Mouse (Mus musculus): ENCODE results near the gene 1700020D05Rik. TPM values are rescaled to one million over a fixed set of nuclear protein-coding genes. Genes with fewer than 3 reads are reported as not detected.

1700020D05Rik gene
- polyA plus RNA-seq (2012; rRNA removed): 0.14 TPM in 1 of 2 replicates, not detected in the other

GRCm38 (mm10) chr19:5503687-5504086 is at the start of gene 1700020D05Rik:
Gene 1700020D05Rik (minus strand): TSS chr19:5503787.

GRCm38 (mm10) chr19:5510031-5511026 is 6.7 kb upstream of the 1700020D05Rik start, which contains the start of gene Snx32:
Gene Snx32 (minus strand): TSS chr19:5510538.

GRCm38 (mm10) chr19:5490313-5490897 is 13.2 kb downstream of the 1700020D05Rik start, which contains the start of gene Cfl1:
Gene Cfl1 (plus strand): TSS chr19:5490455.

GRCm38 (mm10) chr19:5487768-5488550 is 15.6 kb downstream of the 1700020D05Rik start, which contains the start of gene Mus81:
Gene Mus81 (minus strand): TSS chr19:5488402.

GRCm38 (mm10) chr19:5473720-5474119 is 29.9 kb downstream of the 1700020D05Rik start, which contains the start of gene Efemp2:
Gene Efemp2 (plus strand): TSS chr19:5473954.

GRCm38 (mm10) chr19:5468374-5468773 is 35.2 kb downstream of the 1700020D05Rik start, which contains the start of gene Ctsw:
Gene Ctsw (minus strand): TSS chr19:5468507.

GRCm38 (mm10) chr19:5460465-5460911 is 43.1 kb downstream of the 1700020D05Rik start, which contains the start of gene Fibp:
Gene Fibp (plus strand): TSS chr19:5460615.

GRCm38 (mm10) chr19:5457746-5458442 is 45.7 kb downstream of the 1700020D05Rik start, which contains the start of gene Ccdc85b:
Gene Ccdc85b (minus strand): TSS chr19:5457894.

Other genes with a start within 250 kb of the 1700020D05Rik start
- gene Pacs1, start 230.7 kb downstream of the 1700020D05Rik start, polyA plus RNA-seq (2012; rRNA removed): 8.3 and 8.5 TPM in 2 replicates
- 56.0 and 68.1 TPM in 2 replicates for gene Sf3b2, start 208.3 kb downstream of the 1700020D05Rik start, polyA plus RNA-seq (2012; rRNA removed)
- gene Gal3st3, start 205.5 kb downstream of the 1700020D05Rik start, polyA plus RNA-seq (2012; rRNA removed): 0.16 and 0.17 TPM in 2 replicates
- gene Catsper1, start 168.0 kb downstream of the 1700020D05Rik start, polyA plus RNA-seq (2012; rRNA removed): not detected in 2 replicates
- 375 and 786 TPM in 2 replicates for gene Cst6, start 154.2 kb downstream of the 1700020D05Rik start, polyA plus RNA-seq (2012; rRNA removed)
- gene Eif1ad, start 137.0 kb downstream of the 1700020D05Rik start, polyA plus RNA-seq (2012; rRNA removed): 12.8 and 13.9 TPM in 2 replicates
- 79.4 and 85.3 TPM in 2 replicates for gene Banf1, start 136.6 kb downstream of the 1700020D05Rik start, polyA plus RNA-seq (2012; rRNA removed)
- gene Sart1, start 115.1 kb downstream of the 1700020D05Rik start, polyA plus RNA-seq (2012; rRNA removed): 3.3 and 5.9 TPM in 2 replicates
- gene Tsga10ip, start 101.3 kb downstream of the 1700020D05Rik start, polyA plus RNA-seq (2012; rRNA removed): 0.38 TPM in 1 of 2 replicates, not detected in the other
- gene Drap1, start 78.8 kb downstream of the 1700020D05Rik start, polyA plus RNA-seq (2012; rRNA removed): 65.5 and 68.9 TPM in 2 replicates
- 39.1 and 49.8 TPM in 2 replicates for gene AI837181, start 78.6 kb downstream of the 1700020D05Rik start, polyA plus RNA-seq (2012; rRNA removed)
- gene Fosl1, start 56.2 kb downstream of the 1700020D05Rik start, polyA plus RNA-seq (2012; rRNA removed): 3.9 and 5.8 TPM in 2 replicates
- gene Ccdc85b, start 45.9 kb downstream of the 1700020D05Rik start, polyA plus RNA-seq (2012; rRNA removed): 4.7 and 7.0 TPM in 2 replicates
- gene Fibp, start 43.2 kb downstream of the 1700020D05Rik start, polyA plus RNA-seq (2012; rRNA removed): 58.0 and 59.2 TPM in 2 replicates
- gene Ctsw, start 35.3 kb downstream of the 1700020D05Rik start, polyA plus RNA-seq (2012; rRNA removed): 0.39 and 0.48 TPM in 2 replicates
- gene Efemp2, start 29.8 kb downstream of the 1700020D05Rik start, polyA plus RNA-seq (2012; rRNA removed): 42.2 and 56.1 TPM in 2 replicates
- gene Mus81, start 15.4 kb downstream of the 1700020D05Rik start, polyA plus RNA-seq (2012; rRNA removed): 23.4 and 28.0 TPM in 2 replicates
- gene Cfl1, start 13.3 kb downstream of the 1700020D05Rik start, polyA plus RNA-seq (2012; rRNA removed): 163 and 181 TPM in 2 replicates
- 1.4 and 3.3 TPM in 2 replicates for gene Snx32, start 6.8 kb upstream of the 1700020D05Rik start, polyA plus RNA-seq (2012; rRNA removed)
- gene Ovol1, start 56.9 kb upstream of the 1700020D05Rik start, polyA plus RNA-seq (2012; rRNA removed): 15.5 and 19.7 TPM in 2 replicates
- 7.9 and 8.8 TPM in 2 replicates for gene Ap5b1, start 64.2 kb upstream of the 1700020D05Rik start, polyA plus RNA-seq (2012; rRNA removed)
- gene Rnaseh2c, start 98.1 kb upstream of the 1700020D05Rik start, polyA plus RNA-seq (2012; rRNA removed): 33.0 and 50.2 TPM in 2 replicates
- 16.5 and 19.2 TPM in 2 replicates for gene Kat5, start 106.5 kb upstream of the 1700020D05Rik start, polyA plus RNA-seq (2012; rRNA removed)
- gene Rela, start 133.7 kb upstream of the 1700020D05Rik start, polyA plus RNA-seq (2012; rRNA removed): 51.2 and 52.1 TPM in 2 replicates
- 17.8 and 23.9 TPM in 2 replicates for gene Sipa1, start 159.9 kb upstream of the 1700020D05Rik start, polyA plus RNA-seq (2012; rRNA removed)
- 39.8 and 46.6 TPM in 2 replicates for gene Map3k11, start 185.0 kb upstream of the 1700020D05Rik start, polyA plus RNA-seq (2012; rRNA removed)
- gene Pcnx3, start 185.1 kb upstream of the 1700020D05Rik start, polyA plus RNA-seq (2012; rRNA removed): 72.3 and 74.8 TPM in 2 replicates
- gene Kcnk7, start 200.6 kb upstream of the 1700020D05Rik start, polyA plus RNA-seq (2012; rRNA removed): 5.6 and 9.1 TPM in 2 replicates
- gene Ehbp1l1, start 222.5 kb upstream of the 1700020D05Rik start, polyA plus RNA-seq (2012; rRNA removed): 38.0 and 41.9 TPM in 2 replicates
- 90.2 and 136 TPM in 2 replicates for gene Fam89b, start 225.9 kb upstream of the 1700020D05Rik start, polyA plus RNA-seq (2012; rRNA removed)
- 35.8 and 40.4 TPM in 2 replicates for gene Ltbp3, start 237.1 kb upstream of the 1700020D05Rik start, polyA plus RNA-seq (2012; rRNA removed)